Mouse (Mus musculus): ENCODE measurements at regions not wholly inside any gene's neighbourhood (a gene's known extent, or its start where the extent isn't known, plus 50 kb on each side); places are given as distances from the start of the nearest gene placed in this dataset.

- no peak for DNase-seq (ENCODE audit: low read depth, low spot score)
Observed at GRCm38 (mm10) chr11:71887211-71887610, 137.5 kb downstream of the Wscd1 start.

GRCm38 (mm10) chr11:71886771-71887170 is 137.1 kb downstream of the Wscd1 start:
- no peak for DNase-seq (ENCODE audit: low read depth, low spot score)

GRCm38 (mm10) chr11:71884861-71885260 is 135.1 kb downstream of the Wscd1 start:
- DNase-seq (ENCODE audit: low read depth, low spot score) = no peak

- DNase-seq (ENCODE audit: low read depth, low spot score) = no peak
Observed at GRCm38 (mm10) chr11:71881841-71882240, 132.1 kb downstream of the Wscd1 start.

- DNase-seq (ENCODE audit: low read depth, low spot score) = no peak
Observed at GRCm38 (mm10) chr11:71871297-71871696, 121.6 kb downstream of the Wscd1 start.

- DNase-seq (ENCODE audit: low read depth, low spot score) = no peak
Observed at GRCm38 (mm10) chr11:71866690-71867089, 117.0 kb downstream of the Wscd1 start.

- DNase-seq (ENCODE audit: low read depth, low spot score) = no peak
Observed at GRCm38 (mm10) chr11:71857926-71858325, 108.2 kb downstream of the Wscd1 start.

- no peak for DNase-seq (ENCODE audit: low read depth, low spot score)
Observed at GRCm38 (mm10) chr11:71855557-71855956, 105.8 kb downstream of the Wscd1 start.

GRCm38 (mm10) chr11:71855058-71855457 is 105.3 kb downstream of the Wscd1 start:
- DNase-seq (ENCODE audit: low read depth, low spot score) = no peak

- peak; percentile 2 for DNase-seq (ENCODE audit: low read depth, low spot score)
Observed at GRCm38 (mm10) chr11:71847684-71848367, 98.1 kb downstream of the Wscd1 start.

GRCm38 (mm10) chr11:71846496-71846895 is 96.8 kb downstream of the Wscd1 start:
- no peak for DNase-seq (ENCODE audit: low read depth, low spot score)

GRCm38 (mm10) chr11:71840635-71841443 is 91.1 kb downstream of the Wscd1 start:
- DNase-seq (ENCODE audit: low read depth, low spot score) = no peak

Data from CD4-positive, CD25-positive, alpha-beta regulatory T cell, adult 2 months (primary cell).